Mouse (Mus musculus): ENCODE data around the gene Ccr9. TPM values are rescaled to one million over a fixed set of nuclear protein-coding genes. Genes with fewer than 3 reads are reported as not detected.

Ccr9 gene
- polyA plus RNA-seq, 1 experiment from 2014 or later: 0.10 TPM

- Histone ChIP-seq H3K9me3 (no peaks in the 10 kb centered on the region), H3K4me1 (no peaks in the 10 kb centered on the region), H3K27me3 (no peaks in the 10 kb centered on the region), H3K4me3 (replicated peaks) (no peak overlapping the region), H3K36me3 (replicated peaks) (peaks cover 28% of the 10 kb centered on the region), H3K9ac (no peak overlapping the region), H3K4me2 (no peak overlapping the region), H3K27ac (no peak overlapping the region)
- ATAC-seq (ENCODE audit: low FRiP score): no peak
- WGBS: 75% methylated on average over 2 of the region's 2 CpGs
These were observed 136.1 kb downstream of the Ccr9 start for GRCm38 (mm10) chr9:123814326-123814725.

GRCm38 (mm10) chr9:123814821-123815220 lies 136.6 kb downstream of the Ccr9 start:
- no peak for ATAC-seq (ENCODE audit: low FRiP score)
- WGBS: 89% methylated on average over 4 of the region's 4 CpGs
- Histone ChIP-seq H3K4me1 (no peaks in the 10 kb centered on the region), H3K4me3 (replicated peaks) (no peak overlapping the region), H3K9ac (no peak overlapping the region), H3K36me3 (replicated peaks) (peaks cover 26% of the 10 kb centered on the region), H3K27ac (no peak overlapping the region), H3K4me2 (no peak overlapping the region), H3K27me3 (no peaks in the 10 kb centered on the region), H3K9me3 (no peaks in the 10 kb centered on the region)

GRCm38 (mm10) chr9:123815444-123815843 lies 137.2 kb downstream of the Ccr9 start:
- 96% methylated on average over 3 of the region's 3 CpGs for WGBS
- no peak for ATAC-seq (ENCODE audit: low FRiP score)

GRCm38 (mm10) chr9:123815996-123816395 lies 137.8 kb downstream of the Ccr9 start:
- ATAC-seq (ENCODE audit: low FRiP score): no peak
- Histone ChIP-seq H3K36me3 (replicated peaks) (peaks cover 23% of the 10 kb centered on the region), H3K27me3 (no peaks in the 10 kb centered on the region), H3K4me1 (no peaks in the 10 kb centered on the region), H3K27ac (no peak overlapping the region), H3K4me3 (replicated peaks) (no peak overlapping the region), H3K9ac (no peak overlapping the region), H3K9me3 (no peaks in the 10 kb centered on the region), H3K4me2 (no peak overlapping the region)
- WGBS: 88% methylated on average over 1 of the region's 1 CpGs

More at GRCm38 (mm10) chr9:123815444-123815843, 137.2 kb downstream of the Ccr9 start:
- no peak overlapping the region for H3K9ac ChIP-seq
- H3K27me3 ChIP-seq: no peaks in the 10 kb centered on the region
- H3K4me2 ChIP-seq: no peak overlapping the region
- H3K4me3 ChIP-seq (replicated peaks): no peak overlapping the region
- no peaks in the 10 kb centered on the region for H3K9me3 ChIP-seq
- H3K4me1 ChIP-seq: no peaks in the 10 kb centered on the region
- no peak overlapping the region for H3K27ac ChIP-seq
- H3K36me3 ChIP-seq (replicated peaks): peaks cover 24% of the 10 kb centered on the region

GRCm38 (mm10) chr9:123818601-123819000 lies 140.4 kb downstream of the Ccr9 start:
- H3K4me3 ChIP-seq (replicated peaks): no peak overlapping the region
- no peaks in the 10 kb centered on the region for H3K9me3 ChIP-seq
- H3K9ac ChIP-seq: no peak overlapping the region
- no peak for ATAC-seq (ENCODE audit: low FRiP score)
- 84% methylated on average over 2 of the region's 2 CpGs for WGBS
- no peak overlapping the region for H3K4me2 ChIP-seq
- H3K27ac ChIP-seq: no peak overlapping the region
- H3K27me3 ChIP-seq: no peaks in the 10 kb centered on the region
- no peaks in the 10 kb centered on the region for H3K4me1 ChIP-seq
- H3K36me3 ChIP-seq (replicated peaks): peaks cover 39% of the 10 kb centered on the region

- no peak overlapping the region for H3K4me3 ChIP-seq (replicated peaks)
- no peak overlapping the region for H3K9ac ChIP-seq
- no peaks in the 10 kb centered on the region for H3K4me1 ChIP-seq
- ATAC-seq (ENCODE audit: low FRiP score): no peak
- peaks cover 78% of the 10 kb centered on the region for H3K36me3 ChIP-seq (replicated peaks)
- 88% methylated on average over 3 of the region's 3 CpGs for WGBS
- H3K9me3 ChIP-seq: no peaks in the 10 kb centered on the region
- no peak overlapping the region for H3K4me2 ChIP-seq
- no peak overlapping the region for H3K27ac ChIP-seq
- H3K27me3 ChIP-seq: no peaks in the 10 kb centered on the region
These were observed 148.4 kb downstream of the Ccr9 start for GRCm38 (mm10) chr9:123826631-123827030.

GRCm38 (mm10) chr9:123828916-123829315 lies 150.7 kb downstream of the Ccr9 start:
- no peak overlapping the region for H3K4me2 ChIP-seq
- WGBS: 94% methylated on average over 4 of the region's 4 CpGs

More at GRCm38 (mm10) chr9:123828916-123829315, 150.7 kb downstream of the Ccr9 start:
- Histone ChIP-seq H3K9me3 (no peaks in the 10 kb centered on the region), H3K27me3 (no peaks in the 10 kb centered on the region), H3K4me1 (no peaks in the 10 kb centered on the region), H3K4me3 (replicated peaks) (no peak overlapping the region), H3K27ac (no peak overlapping the region), H3K9ac (no peak overlapping the region), H3K36me3 (replicated peaks) (peaks cover 60% of the 10 kb centered on the region)
- ATAC-seq (ENCODE audit: low FRiP score): no peak

Other genes with a start within 250 kb of the Ccr9 start
- 44.8 and 46.2 TPM in 2 replicates for gene Limd1, start 199.7 kb upstream of the Ccr9 start, polyA plus RNA-seq (2016; fragmentation: Nextera tagmentation; extraction: Ambion mirVana)
- gene Sacm1l, start 148.7 kb upstream of the Ccr9 start, polyA plus RNA-seq (2016; fragmentation: Nextera tagmentation; extraction: Ambion mirVana): 45.3 and 49.2 TPM in 2 replicates
- 0.14 and 0.22 TPM in 2 replicates for gene Slc6a20b, start 45.9 kb upstream of the Ccr9 start, polyA plus RNA-seq (2016; fragmentation: Nextera tagmentation; extraction: Ambion mirVana)
- 0.45 and 0.76 TPM in 2 replicates for gene Slc6a20a, start 446 bp downstream of the Ccr9 start, polyA plus RNA-seq (2016; fragmentation: Nextera tagmentation; extraction: Ambion mirVana)
- gene Lztfl1, start 39.3 kb downstream of the Ccr9 start, polyA plus RNA-seq (2016; fragmentation: Nextera tagmentation; extraction: Ambion mirVana): 50.1 and 57.4 TPM in 2 replicates
- gene Cxcr6, start 128.0 kb downstream of the Ccr9 start, polyA plus RNA-seq (2016; fragmentation: Nextera tagmentation; extraction: Ambion mirVana): 0.13 and 0.21 TPM in 2 replicates
- gene Fyco1, start 173.5 kb downstream of the Ccr9 start, polyA plus RNA-seq (2016; fragmentation: Nextera tagmentation; extraction: Ambion mirVana): 9.9 and 10.5 TPM in 2 replicates
- gene Xcr1, start 183.6 kb downstream of the Ccr9 start, polyA plus RNA-seq (2016; fragmentation: Nextera tagmentation; extraction: Ambion mirVana): 0.05 TPM in 1 of 2 replicates, not detected in the other

Data from forebrain, embryonic 12.5 days (tissue).